Mouse (Mus musculus): ENCODE data around the gene Myrfl. TPM values are rescaled to one million over a fixed set of nuclear protein-coding genes. Genes with fewer than 3 reads are reported as not detected.

Gene Myrfl
- total and polyA plus RNA-seq, 2 experiments from 2014 or later: 0.04 TPM; not detected in 1

- ATAC-seq: no peak
- Histone ChIP-seq H3K36me3 (ENCODE audit: insufficient read depth, low read length) (no peaks in the 10 kb centered on the region), H3K4me1 (ENCODE audit: insufficient read depth, low read length) (0 out of 2 replicates have a peak, but pooled peaks cover 7% of the 10 kb centered on the region), H3K27me3 (ENCODE audit: insufficient read depth, low read length) (no peaks in the 10 kb centered on the region; the same call in 1 of the 2 replicates), H3K9me3 (ENCODE audit: low read length) (no peaks in the 10 kb centered on the region), H3K4me3 (ENCODE audit: low read length) (no peak overlapping the region), H3K4me2 (ENCODE audit: low read depth, low read length) (no peak overlapping the region), H3K9ac (replicated peaks; ENCODE audit: low read length) (no peak overlapping the region), H3K27ac (no peak overlapping the region)
- DNase-seq (ENCODE audit: low spot score): no peak
- no peak for TF ChIP-seq CTCF (IDR thresholded peaks at IDR 0.05; ENCODE audit: low read depth)
- WGBS: 80% methylated on average over 6 of the region's 6 CpGs
These were observed 130.2 kb downstream of the Myrfl start for GRCm38 (mm10) chr10:116766525-116766924.

DNA sequence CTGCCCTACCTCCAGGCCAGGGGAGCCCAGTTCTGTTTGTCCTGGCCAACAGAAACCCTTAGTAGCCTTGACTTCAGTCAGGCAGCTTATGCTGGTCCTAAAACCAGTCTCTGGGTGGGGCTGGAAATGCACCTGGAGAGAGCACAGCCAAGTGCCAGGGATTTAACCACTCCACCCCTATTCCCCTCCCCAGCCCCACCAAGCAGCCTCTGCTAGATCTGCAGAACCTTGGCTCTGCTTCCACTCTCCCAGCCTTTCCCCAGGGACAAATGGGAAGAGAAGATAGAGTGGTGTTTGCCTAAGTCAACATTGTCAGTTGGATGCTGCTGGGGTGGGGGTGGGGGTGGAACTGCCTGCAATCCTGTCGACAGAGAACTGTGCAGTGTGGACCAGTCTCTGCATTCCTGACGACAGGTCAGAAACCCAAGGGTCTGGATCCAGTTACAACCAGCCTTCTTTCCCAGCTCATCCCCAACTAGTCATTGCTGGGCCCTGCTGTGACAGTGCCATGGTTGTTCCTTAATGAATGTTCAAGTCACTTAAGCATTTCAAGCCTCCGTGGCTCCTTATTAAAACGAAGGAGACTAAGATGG, 135.1 kb downstream of the Myrfl start:
- no peak overlapping the region for H3K4me2 ChIP-seq (ENCODE audit: low read depth, low read length)
- H3K9me3 ChIP-seq (ENCODE audit: low read length): no peaks in the 10 kb centered on the region
- H3K4me1 ChIP-seq (ENCODE audit: insufficient read depth, low read length): no peaks in the 10 kb centered on the region
- peak; percentile 43; the same call in 1 of the 2 replicates for ATAC-seq
- no peaks in the 10 kb centered on the region for H3K27me3 ChIP-seq (ENCODE audit: insufficient read depth, low read length)
- H3K27ac ChIP-seq: no peak overlapping the region; the same call in 1 of the 2 replicates
- no peaks in the 10 kb centered on the region for H3K36me3 ChIP-seq (ENCODE audit: insufficient read depth, low read length)
- no peak for DNase-seq (ENCODE audit: low spot score)
- no peak overlapping the region for H3K4me3 ChIP-seq (ENCODE audit: low read length)
- TF ChIP-seq CTCF (IDR thresholded peaks at IDR 0.05; ENCODE audit: low read depth): no peak
- H3K9ac ChIP-seq (replicated peaks; ENCODE audit: low read length): no peak overlapping the region
- WGBS: 63% methylated on average over 4 of the region's 4 CpGs

DNA sequence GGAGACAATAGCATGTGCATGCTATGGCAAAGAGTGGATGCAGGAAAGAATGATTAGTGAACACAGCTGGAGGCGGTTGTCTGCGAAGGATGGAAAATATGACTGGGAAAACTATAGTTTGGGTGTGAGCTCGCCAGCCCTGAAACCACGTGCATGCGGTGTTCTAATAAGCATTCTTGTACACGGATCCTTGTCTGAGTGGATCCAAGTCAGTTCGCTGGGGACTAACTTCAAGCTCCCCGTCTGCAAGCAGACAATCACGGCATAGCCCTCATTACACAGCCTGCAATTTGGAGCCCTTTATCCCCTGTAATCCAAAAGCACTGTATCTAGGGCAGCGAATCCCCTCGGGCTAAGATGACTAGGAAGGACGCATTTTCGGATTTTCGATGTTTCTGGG, 136.2 kb downstream of the Myrfl start:
- DNase-seq (ENCODE audit: low spot score) (peak; percentile 55), ATAC-seq (peak; percentile 82)
- Histone ChIP-seq H3K9me3 (ENCODE audit: low read length) (no peaks in the 10 kb centered on the region), H3K27me3 (ENCODE audit: insufficient read depth, low read length) (no peaks in the 10 kb centered on the region), H3K9ac (replicated peaks; ENCODE audit: low read length) (no peak overlapping the region), H3K4me2 (ENCODE audit: low read depth, low read length) (no peak overlapping the region), H3K4me3 (ENCODE audit: low read length) (no peak overlapping the region), H3K4me1 (ENCODE audit: insufficient read depth, low read length) (no peaks in the 10 kb centered on the region), H3K27ac (no peak overlapping the region; the same call in 1 of the 2 replicates), H3K36me3 (ENCODE audit: insufficient read depth, low read length) (no peaks in the 10 kb centered on the region)
- 63% methylated on average over 14 of the region's 14 CpGs for WGBS
- no peak for TF ChIP-seq CTCF (IDR thresholded peaks at IDR 0.05; ENCODE audit: low read depth)

DNA sequence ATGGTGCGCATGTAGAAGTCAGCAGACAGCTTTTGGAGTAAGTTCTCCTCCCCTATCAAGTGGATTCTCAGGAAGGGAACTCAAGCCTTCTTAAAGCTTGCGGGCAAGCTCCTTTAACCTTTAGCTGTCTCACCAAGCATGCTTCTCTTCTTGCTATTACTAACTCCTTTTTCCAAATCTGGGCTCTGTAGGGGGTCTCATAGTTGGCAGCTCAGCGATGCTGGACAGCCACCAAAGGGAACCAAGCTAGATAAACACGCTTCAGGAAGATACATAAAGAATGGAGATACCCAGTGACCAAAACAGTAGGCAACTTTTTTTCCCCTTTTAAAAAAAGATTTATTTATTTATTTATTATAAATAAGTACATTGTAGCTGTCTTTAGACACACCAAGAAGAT, 136.9 kb downstream of the Myrfl start:
- Histone ChIP-seq H3K27me3 (ENCODE audit: insufficient read depth, low read length) (no peaks in the 10 kb centered on the region), H3K36me3 (ENCODE audit: insufficient read depth, low read length) (no peaks in the 10 kb centered on the region), H3K27ac (no peak overlapping the region), H3K4me1 (ENCODE audit: insufficient read depth, low read length) (no peaks in the 10 kb centered on the region), H3K4me3 (ENCODE audit: low read length) (no peak overlapping the region), H3K9ac (replicated peaks; ENCODE audit: low read length) (no peak overlapping the region), H3K4me2 (ENCODE audit: low read depth, low read length) (no peak overlapping the region), H3K9me3 (ENCODE audit: low read length) (no peaks in the 10 kb centered on the region)
- TF ChIP-seq CTCF (IDR thresholded peaks at IDR 0.05; ENCODE audit: low read depth): no peak
- WGBS: 68% methylated on average over 4 of the region's 4 CpGs
- ATAC-seq (no peak), DNase-seq (ENCODE audit: low spot score) (no peak)

GRCm38 (mm10) chr10:116755881-116756581, 140.7 kb downstream of the Myrfl start:
- Histone ChIP-seq H3K9ac (replicated peaks; ENCODE audit: low read length) (no peak overlapping the region), H3K4me2 (ENCODE audit: low read depth, low read length) (no peak overlapping the region), H3K4me3 (ENCODE audit: low read length) (no peak overlapping the region), H3K36me3 (ENCODE audit: insufficient read depth, low read length) (no peaks in the 10 kb centered on the region), H3K27ac (no peak overlapping the region), H3K4me1 (ENCODE audit: insufficient read depth, low read length) (no peaks in the 10 kb centered on the region), H3K27me3 (ENCODE audit: insufficient read depth, low read length) (no peaks in the 10 kb centered on the region), H3K9me3 (ENCODE audit: low read length) (no peaks in the 10 kb centered on the region)
- TF ChIP-seq CTCF (IDR thresholded peaks at IDR 0.05; ENCODE audit: low read depth): no peak
- WGBS: 55% methylated on average over 10 of the region's 10 CpGs
- DNase-seq (ENCODE audit: low spot score): peak; percentile 65
- ATAC-seq: no peak

- H3K27me3 ChIP-seq (ENCODE audit: insufficient read depth, low read length): no peaks in the 10 kb centered on the region
- no peaks in the 10 kb centered on the region for H3K9me3 ChIP-seq (ENCODE audit: low read length)
- TF ChIP-seq CTCF (IDR thresholded peaks at IDR 0.05; ENCODE audit: low read depth): no peak
- 87% methylated on average over 11 of the region's 11 CpGs for WGBS
- H3K36me3 ChIP-seq (ENCODE audit: insufficient read depth, low read length): no peaks in the 10 kb centered on the region
- ATAC-seq (no peak), DNase-seq (ENCODE audit: low spot score) (no peak)
- no peaks in the 10 kb centered on the region for H3K4me1 ChIP-seq (ENCODE audit: insufficient read depth, low read length)
- no peak overlapping the region for H3K9ac ChIP-seq (replicated peaks; ENCODE audit: low read length)
- H3K4me3 ChIP-seq (ENCODE audit: low read length): no peak overlapping the region
- no peak overlapping the region for H3K27ac ChIP-seq
- H3K4me2 ChIP-seq (ENCODE audit: low read depth, low read length): no peak overlapping the region
These were observed 141.8 kb downstream of the Myrfl start for GRCm38 (mm10) chr10:116754940-116755339.

DNA sequence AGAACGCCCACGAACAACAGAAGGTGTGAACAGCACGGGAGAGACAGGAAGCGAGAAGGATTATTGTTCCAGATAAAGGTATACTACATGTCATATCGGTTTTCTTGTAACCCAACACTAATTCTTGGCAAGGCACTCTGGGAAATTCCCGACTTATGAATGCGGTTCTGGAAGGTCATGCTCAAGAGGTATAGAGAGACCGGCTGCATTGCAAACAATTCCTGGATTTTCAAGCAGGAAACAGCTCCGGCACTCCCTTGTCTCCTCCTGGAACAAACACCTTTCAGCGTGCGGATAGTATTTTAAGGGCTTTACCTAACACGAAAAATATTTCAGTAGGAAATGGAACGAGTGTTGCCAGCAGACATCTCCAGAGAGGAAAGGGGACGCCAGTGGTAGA, 145.8 kb downstream of the Myrfl start:
- Histone ChIP-seq H3K9me3 (ENCODE audit: low read length) (no peaks in the 10 kb centered on the region), H3K4me1 (ENCODE audit: insufficient read depth, low read length) (no peaks in the 10 kb centered on the region), H3K4me3 (ENCODE audit: low read length) (no peak overlapping the region), H3K9ac (replicated peaks; ENCODE audit: low read length) (no peak overlapping the region), H3K27ac (no peak overlapping the region), H3K36me3 (ENCODE audit: insufficient read depth, low read length) (no peaks in the 10 kb centered on the region), H3K27me3 (ENCODE audit: insufficient read depth, low read length) (no peaks in the 10 kb centered on the region), H3K4me2 (ENCODE audit: low read depth, low read length) (no peak overlapping the region)
- ATAC-seq (no peak), DNase-seq (ENCODE audit: low spot score) (no peak)
- TF ChIP-seq CTCF (IDR thresholded peaks at IDR 0.05; ENCODE audit: low read depth): no peak
- 84% methylated on average over 14 of the region's 14 CpGs for WGBS

All from hindbrain, postnatal 0 days (tissue).